Mouse (Mus musculus) MEL (cell line): Measurements from ENCODE around the gene Drosha.

ENCODE experiments used
- BHLHE40 ChIP-seq: IDR thresholded peaks from 2 replicates; pipeline ENCODE4 v1.6.1; 2012; ENCODE audit warnings: low read depth, mild to moderate bottlenecking, inconsistent platforms, low read length, improper control_type of control experiment, borderline replicate concordance
- CTCF ChIP-seq, 3 experiments: IDR thresholded peaks in 2 of 3; conservative IDR thresholded peaks in 1 of 3; 2 replicates each; pipeline ENCODE4 v1.5.1; 2011 to 2012; ENCODE audit warnings: low read length in 3 of 3, low read depth in 2 of 3, mild to moderate bottlenecking in 2 of 3, improper control_type of control experiment in 1 of 3, inconsistent platforms in 1 of 3, mixed read lengths in 1 of 3, moderate library complexity in 1 of 3; ENCODE audit not compliant: control insufficient read depth in 1 of 3, insufficient read depth in 1 of 3, poor library complexity in 1 of 3, severe bottlenecking in 1 of 3
- KAT2A ChIP-seq: conservative IDR thresholded peaks from 2 replicates; pipeline ENCODE4 v1.6.1; 2012; ENCODE audit warnings: low read depth, low read length, improper control_type of control experiment, inconsistent platforms
- MEF2A ChIP-seq: IDR thresholded peaks from 2 replicates; pipeline ENCODE4 v1.6.1; 2014; ENCODE audit warnings: low read depth, mild to moderate bottlenecking, inconsistent platforms, low read length, improper control_type of control experiment; ENCODE audit not compliant: poor library complexity, insufficient replicate concordance, severe bottlenecking; ENCODE audit errors: extremely low read depth
- MYB ChIP-seq: IDR thresholded peaks from 2 replicates; pipeline ENCODE4 v1.6.1; 2011; ENCODE audit warnings: mild to moderate bottlenecking, low read depth, low read length, improper control_type of control experiment
- POLR2A ChIP-seq, 2 experiments: IDR thresholded peaks; 2 replicates each; pipeline ENCODE4 v1.6.1; 2011 to 2012; ENCODE audit warnings: low read length in 2 of 2, mild to moderate bottlenecking in 2 of 2, control low read depth in 1 of 2, improper control_type of control experiment in 1 of 2, low read depth in 1 of 2, moderate library complexity in 1 of 2; ENCODE audit not compliant: control insufficient read depth in 1 of 2, insufficient read depth in 1 of 2, poor library complexity in 1 of 2
- ZNF384 ChIP-seq: IDR thresholded peaks from 2 replicates; pipeline ENCODE4 v1.6.1; 2012; ENCODE audit warnings: low read depth, mild to moderate bottlenecking, inconsistent platforms, low read length, improper control_type of control experiment

DNA sequence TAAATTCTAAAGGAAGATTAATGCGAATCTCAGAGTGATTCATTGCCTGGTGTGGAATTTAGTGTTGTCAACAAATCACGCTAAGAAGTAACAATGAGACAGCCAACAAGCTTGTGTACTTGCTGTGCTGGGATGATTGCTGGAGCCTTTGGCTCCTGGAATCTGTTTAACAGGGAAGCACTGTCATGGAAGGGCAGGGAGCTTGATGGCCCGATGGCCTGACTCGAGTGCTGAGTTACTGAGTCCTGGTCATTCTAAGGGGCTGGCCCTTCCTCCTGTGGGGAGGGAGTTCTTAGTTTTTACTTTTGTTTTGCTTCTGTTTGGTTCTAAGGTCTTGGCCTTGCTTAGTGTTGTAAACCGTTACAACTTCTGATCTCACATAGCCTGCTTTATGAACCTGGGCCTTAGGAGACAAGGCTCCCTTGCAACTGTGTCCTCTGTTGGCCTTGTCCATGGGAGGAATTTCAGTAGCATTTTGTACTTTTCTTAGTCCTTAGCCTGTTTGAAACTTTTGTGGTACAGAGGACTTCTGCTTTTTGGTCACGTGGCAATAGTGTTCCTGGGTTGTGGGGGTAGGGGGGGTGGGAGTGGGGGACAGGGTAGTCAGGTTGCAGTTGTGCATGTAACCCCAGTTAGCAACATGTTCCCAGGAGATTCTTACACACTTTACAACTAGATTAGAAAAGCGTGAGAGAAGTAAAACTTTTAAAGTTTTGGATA lies 41.1 kb downstream of the Drosha start:
- TF ChIP-seq ZNF384 = no peak
- TF ChIP-seq MYB = no peak
- TF ChIP-seq CTCF (IDR thresholded peaks at IDR 0.05 in 2 of 3, conservative IDR thresholded peaks at IDR 0.05 in 1 of 3; ENCODE audit: control insufficient read depth in 1 of 3, insufficient read depth in 1 of 3, low read depth in 2 of 3, low read length in 3 of 3, poor library complexity in 1 of 3, severe bottlenecking in 1 of 3) = no peak
- no peak for TF ChIP-seq POLR2A (IDR thresholded peaks at IDR 0.05; ENCODE audit: control insufficient read depth in 1 of 2, insufficient read depth in 1 of 2, low read depth in 1 of 2, low read length in 2 of 2, poor library complexity in 1 of 2)
- TF ChIP-seq BHLHE40 = peak; percentile 48; the same call in 1 of the 2 replicates
- no peak for TF ChIP-seq KAT2A
- TF ChIP-seq MEF2A = no peak
